Mouse (Mus musculus) T-helper 17 cell (primary cell): Measurements from ENCODE around the gene Prl3d3.

Experiments
- in situ Hi-C, 2 experiments: fragments of 300-600 bp; cut with MboI, MseI; formaldehyde crosslinking; loops; 1 replicate in 1 of 2; 2 replicates in 1 of 2; pipeline ENCODE4 v1.15.1; 2025; ENCODE audit warnings: high pct_unique_total_duplicates in 2 of 2

The Prl3d3 gene

DNA sequence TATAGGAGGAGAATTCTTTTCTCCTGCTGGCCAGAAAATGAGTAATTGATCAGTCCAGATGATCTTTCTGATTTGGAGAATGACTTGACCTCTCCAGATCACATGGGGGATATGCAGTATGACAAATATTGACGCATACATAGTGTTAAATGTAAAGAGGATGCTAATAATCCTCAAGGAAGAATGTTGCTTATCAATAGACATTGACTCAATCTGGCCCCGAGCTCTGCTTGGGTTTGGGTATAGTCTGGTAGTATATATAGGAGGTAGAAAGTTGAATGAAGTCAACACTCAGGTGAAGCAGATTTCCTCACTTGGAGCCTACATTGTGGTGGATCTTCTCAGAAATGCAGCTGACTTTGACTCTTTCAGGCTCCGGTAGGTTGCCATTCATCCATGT, at the start of gene Prl3d3:
TSS of gene Prl3d3 (plus strand) at position 301 of the 400 bp plus-strand sequence.
- in situ Hi-C loops = loop anchor here in 1 of 2 experiments (5.0 kb wide), 1 partner anchor 34 kb away; the partner anchor contains the start of gene Prl3d2

DNA sequence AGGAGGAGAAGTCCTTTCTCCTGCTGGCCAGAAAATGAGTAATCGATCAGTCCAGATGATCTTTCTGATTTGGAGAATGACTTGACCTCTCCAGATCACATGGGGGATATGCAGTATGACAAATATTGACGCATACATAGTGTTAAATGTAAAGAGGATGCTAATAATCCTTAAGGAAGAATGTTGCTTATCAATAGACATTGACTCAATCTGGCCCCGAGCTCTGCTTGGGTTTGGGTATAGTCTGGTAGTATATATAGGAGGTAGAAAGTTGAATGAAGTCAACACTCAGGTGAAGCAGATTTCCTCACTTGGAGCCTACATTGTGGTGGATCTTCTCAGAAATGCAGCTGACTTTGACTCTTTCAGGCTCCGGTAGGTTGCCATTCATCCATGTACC, 35.2 kb upstream of the Prl3d3 start, which contains the start of gene Prl3d2:
TSS of gene Prl3d2 (plus strand) at position 301 of the 400 bp plus-strand sequence.
- in situ Hi-C loops = loop anchor here in 1 of 2 experiments (5.0 kb wide), 1 partner anchor 36 kb away; the partner anchor contains the start of gene Prl3d3

- in situ Hi-C loops = no loop called here
Observed at GRCm38 (mm10) chr13:27148264-27148663, 8.3 kb upstream of the Prl3d3 start.

- in situ Hi-C loops = no loop called here
Observed at GRCm38 (mm10) chr13:27196359-27196758, 39.8 kb downstream of the Prl3d3 start, which contains the start of gene Prl3c1. Gene Prl3c1, plus strand, starts transcription at chr13:27196659.
